ENCODE assay signal across 8 mouse cellular contexts in the genomic region with DNA sequence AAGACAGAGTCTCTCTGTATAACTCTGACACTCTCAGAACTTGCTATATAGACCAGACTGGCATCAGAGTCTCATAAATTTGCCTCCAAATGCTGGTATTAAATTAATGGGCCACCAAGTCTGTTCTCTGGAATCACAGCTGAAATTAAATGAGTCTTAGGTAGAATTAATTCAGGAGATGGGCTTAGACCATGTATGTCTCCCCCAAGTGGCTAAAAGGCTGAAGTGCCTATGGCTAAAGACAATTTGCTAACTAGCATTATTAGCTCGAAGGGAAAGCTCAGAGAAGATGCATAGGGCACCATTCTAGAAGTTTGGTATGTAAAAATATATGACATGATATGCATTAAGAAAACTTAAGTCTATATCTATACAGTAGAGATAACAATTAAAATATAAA. TPM values are rescaled to one million over a fixed set of nuclear protein-coding genes. Genes with fewer than 3 reads are reported as not detected.
DNase-seq lines count a peak whose midpoint lies in the region; ATAC-seq and TF ChIP-seq lines count a peak whose summit lies in the region.

No protein-coding gene starts in this region.

- H3K4me3 ChIP-seq in forebrain, embryonic 12.5 days (replicated peaks), result no peak overlapping the region
- no peak overlapping the region for H3K4me3 ChIP-seq in forebrain, embryonic 10.5 days
- no peak overlapping the region for H3K4me3 ChIP-seq in hindbrain, embryonic 13.5 days
- H3K4me3 ChIP-seq in stomach, postnatal 0 days (ENCODE audit: low read depth, low read length), result no peak overlapping the region

- WGBS in forebrain, embryonic 12.5 days, result 54% methylated on average over 1 of the region's 1 CpGs
- WGBS in forebrain, embryonic 10.5 days, result 59% methylated on average over 1 of the region's 1 CpGs
- 43% methylated on average over 1 of the region's 1 CpGs for WGBS in hindbrain, embryonic 13.5 days
- WGBS in stomach, postnatal 0 days, result 25% methylated on average over 1 of the region's 1 CpGs

- H3K9me3 ChIP-seq in forebrain, embryonic 12.5 days, result no peaks in the 10 kb centered on the region
- H3K9me3 ChIP-seq in forebrain, embryonic 10.5 days, result no peaks in the 10 kb centered on the region
- H3K9me3 ChIP-seq in hindbrain, embryonic 13.5 days, result no peaks in the 10 kb centered on the region
- H3K9me3 ChIP-seq in stomach, postnatal 0 days (ENCODE audit: control insufficient read depth, low read length), result no peaks in the 10 kb centered on the region

- no peak for TF ChIP-seq EP300 in stomach, postnatal 0 days (optimal IDR thresholded peaks at IDR 0.05)

- 0 out of 2 replicates have a peak, but pooled peaks have one; percentile 33 for ATAC-seq in forebrain, embryonic 12.5 days (ENCODE audit: low FRiP score)
- peak; percentile 39; the same call in 1 of the 2 replicates for ATAC-seq in hindbrain, embryonic 13.5 days (ENCODE audit: low FRiP score)
- no peak for ATAC-seq in stomach, postnatal 0 days (ENCODE audit: low FRiP score, low TSS enrichment)

- no peak overlapping the region for H3K9ac ChIP-seq in forebrain, embryonic 12.5 days
- no peak overlapping the region for H3K9ac ChIP-seq in hindbrain, embryonic 13.5 days
- no peak overlapping the region for H3K9ac ChIP-seq in stomach, postnatal 0 days (ENCODE audit: low read length)

- no peak overlapping the region for H3K27ac ChIP-seq in forebrain, embryonic 12.5 days
- H3K27ac ChIP-seq in forebrain, embryonic 10.5 days, result no peak overlapping the region
- H3K27ac ChIP-seq in hindbrain, embryonic 13.5 days, result no peak overlapping the region
- no peak overlapping the region for H3K27ac ChIP-seq in stomach, postnatal 0 days (replicated peaks)

- peak; percentile 86 for TF ChIP-seq CTCF in stomach, postnatal 0 days (IDR thresholded peaks at IDR 0.05; ENCODE audit: low read depth)

- peaks cover 9% of the 10 kb centered on the region for H3K36me3 ChIP-seq in forebrain, embryonic 12.5 days (replicated peaks)
- H3K36me3 ChIP-seq in forebrain, embryonic 10.5 days (replicated peaks), result peaks cover 8% of the 10 kb centered on the region
- H3K36me3 ChIP-seq in hindbrain, embryonic 13.5 days, result peaks cover 11% of the 10 kb centered on the region
- H3K36me3 ChIP-seq in stomach, postnatal 0 days (ENCODE audit: control insufficient read depth, insufficient read depth, low read length), result no peaks in the 10 kb centered on the region

- no peaks in the 10 kb centered on the region for H3K4me1 ChIP-seq in forebrain, embryonic 12.5 days
- H3K4me1 ChIP-seq in forebrain, embryonic 10.5 days, result no peaks in the 10 kb centered on the region
- H3K4me1 ChIP-seq in hindbrain, embryonic 13.5 days (replicated peaks), result no peaks in the 10 kb centered on the region
- H3K4me1 ChIP-seq in stomach, postnatal 0 days (replicated peaks; ENCODE audit: control insufficient read depth, insufficient read depth), result no peaks in the 10 kb centered on the region

- H3K27me3 ChIP-seq in forebrain, embryonic 12.5 days, result no peaks in the 10 kb centered on the region
- no peaks in the 10 kb centered on the region for H3K27me3 ChIP-seq in forebrain, embryonic 10.5 days (ENCODE audit: poor library complexity, severe bottlenecking)
- H3K27me3 ChIP-seq in hindbrain, embryonic 13.5 days, result no peaks in the 10 kb centered on the region
- no peaks in the 10 kb centered on the region for H3K27me3 ChIP-seq in stomach, postnatal 0 days (ENCODE audit: control insufficient read depth, insufficient read depth, low read length)

- DNase-seq in forebrain, embryonic 10.5 days (ENCODE audit: extremely low spot score, low spot score), result no peak
- peak; percentile 18 for DNase-seq in right cerebral cortex, adult 18-20 months
- no peak for DNase-seq in right cerebral cortex, postnatal 25 days
- DNase-seq in cerebellum, postnatal 14 days, result peak; percentile 66 to 73
- DNase-seq in lung, postnatal 25 days (ENCODE audit: low spot score), result peak; percentile 37
- DNase-seq in stomach, postnatal 0 days (ENCODE audit: low spot score), result peak; percentile 23

- H3K4me2 ChIP-seq in forebrain, embryonic 12.5 days, result no peak overlapping the region
- no peak overlapping the region for H3K4me2 ChIP-seq in hindbrain, embryonic 13.5 days
- no peak overlapping the region for H3K4me2 ChIP-seq in stomach, postnatal 0 days (replicated peaks; ENCODE audit: low read depth)

RNA-seq across cellular contexts. Expression of a gene that starts 29.7 kb away (rescaled TPM):
- polyA plus RNA-seq in forebrain, embryonic 12.5 days (2016; fragmentation: Nextera tagmentation; extraction: Ambion mirVana), result 92.2 and 93.9 TPM in 2 replicates
- polyA plus RNA-seq in forebrain, embryonic 10.5 days (2016; fragmentation: Nextera tagmentation; extraction: Ambion mirVana), result 74.9 and 79.6 TPM in 2 replicates
- 107 and 111 TPM in 2 replicates for polyA plus RNA-seq in hindbrain, embryonic 13.5 days (2015; fragmentation: Nextera tagmentation; extraction: Ambion mirVana)
- polyA plus RNA-seq in stomach, postnatal 0 days (2015; fragmentation: Nextera tagmentation; extraction: Ambion mirVana), result 26.7 and 29.7 TPM in 2 replicates

RNA-seq across cellular contexts. Expression of a gene that starts 30.2 kb away (rescaled TPM):
- polyA plus RNA-seq in forebrain, embryonic 12.5 days (2016; fragmentation: Nextera tagmentation; extraction: Ambion mirVana), result 0.91 and 1.3 TPM in 2 replicates
- polyA plus RNA-seq in forebrain, embryonic 10.5 days (2016; fragmentation: Nextera tagmentation; extraction: Ambion mirVana), result 0.68 and 0.76 TPM in 2 replicates
- polyA plus RNA-seq in hindbrain, embryonic 13.5 days (2015; fragmentation: Nextera tagmentation; extraction: Ambion mirVana), result 0.55 and 0.74 TPM in 2 replicates
- polyA plus RNA-seq in stomach, postnatal 0 days (2015; fragmentation: Nextera tagmentation; extraction: Ambion mirVana), result 0.07 and 0.21 TPM in 2 replicates

RNA-seq across cellular contexts. Expression of a gene that starts 54.8 kb away (rescaled TPM):
- 13.0 and 16.9 TPM in 2 replicates for polyA plus RNA-seq in forebrain, embryonic 12.5 days (2016; fragmentation: Nextera tagmentation; extraction: Ambion mirVana)
- polyA plus RNA-seq in forebrain, embryonic 10.5 days (2016; fragmentation: Nextera tagmentation; extraction: Ambion mirVana), result 11.9 and 12.2 TPM in 2 replicates
- polyA plus RNA-seq in hindbrain, embryonic 13.5 days (2015; fragmentation: Nextera tagmentation; extraction: Ambion mirVana), result 18.8 and 22.4 TPM in 2 replicates
- 56.8 and 67.1 TPM in 2 replicates for polyA plus RNA-seq in stomach, postnatal 0 days (2015; fragmentation: Nextera tagmentation; extraction: Ambion mirVana)

RNA-seq across cellular contexts. Expression of a gene that starts 57.0 kb away (rescaled TPM):
- 11.9 and 14.7 TPM in 2 replicates for polyA plus RNA-seq in forebrain, embryonic 12.5 days (2016; fragmentation: Nextera tagmentation; extraction: Ambion mirVana)
- 5.6 and 6.2 TPM in 2 replicates for polyA plus RNA-seq in forebrain, embryonic 10.5 days (2016; fragmentation: Nextera tagmentation; extraction: Ambion mirVana)
- 6.4 and 9.2 TPM in 2 replicates for polyA plus RNA-seq in hindbrain, embryonic 13.5 days (2015; fragmentation: Nextera tagmentation; extraction: Ambion mirVana)
- 7.5 and 7.7 TPM in 2 replicates for polyA plus RNA-seq in stomach, postnatal 0 days (2015; fragmentation: Nextera tagmentation; extraction: Ambion mirVana)

Comparison
In these comparisons a context has a peak if more than half of its experiments do, and no peak if none do; other contexts are left out.
1. DNase-seq: peak in right cerebral cortex, adult 18-20 months (single experiment), cerebellum, postnatal 14 days (2 of 2), lung, postnatal 25 days (single experiment) and stomach, postnatal 0 days (single experiment); none in forebrain, embryonic 10.5 days (single experiment) and right cerebral cortex, postnatal 25 days (single experiment).